Mouse (Mus musculus): ENCODE results near the gene Rab2b. TPM values are rescaled to one million over a fixed set of nuclear protein-coding genes. Genes with fewer than 3 reads are reported as not detected.
A peak's percentile ranks its signal among the peaks of the same experiment; 100 is the strongest.

Rab2b gene
- total RNA-seq, 2 experiments from 2014 or later = 4.1 to 7.2 TPM

- intact Hi-C loops (cut with DNase I) = no loop called here
- DNase-seq = no peak
Measured at GRCm38 (mm10) chr14:52284191-52284590, 4.8 kb upstream of the Rab2b start.

GRCm38 (mm10) chr14:52283629-52284028, 4.3 kb upstream of the Rab2b start:
- intact Hi-C loops (cut with DNase I) = no loop called here
- DNase-seq = no peak

- DNase-seq = no peak
- intact Hi-C loops (cut with DNase I) = loop anchor here (1.0 to 2.0 kb wide), 2 partner anchors 21 to 25 kb away; partner anchors contain the start of gene Mettl3
Measured at GRCm38 (mm10) chr14:52279747-52280120, 389 bp upstream of the Rab2b start.

- DNase-seq = no peak
- intact Hi-C loops (cut with DNase I) = no loop called here
Measured at GRCm38 (mm10) chr14:52277210-52277609, 2.1 kb downstream of the Rab2b start.

GRCm38 (mm10) chr14:52272781-52273180, 6.6 kb downstream of the Rab2b start:
- intact Hi-C loops (cut with DNase I) = no loop called here
- DNase-seq = no peak

GRCm38 (mm10) chr14:52257484-52258213, 21.7 kb downstream of the Rab2b start, which contains the start of gene Chd8:
Gene Chd8 (minus strand): TSS chr14:52257780.
- intact Hi-C loops (cut with DNase I) = loop anchor here (1.0 to 5.0 kb wide), 4 partner anchors 13 to 155 kb away; partner anchors contain the start of genes Hnrnpc, Mettl3, Rab2b and Tox4
- DNase-seq = peak; percentile 97

GRCm38 (mm10) chr14:52256311-52257175, 22.8 kb downstream of the Rab2b start:
- no peak for DNase-seq
- intact Hi-C loops (cut with DNase I) = loop anchor here (1.0 to 5.0 kb wide), 3 partner anchors 12 to 154 kb away; partner anchors contain the start of genes Hnrnpc and Mettl3

- no peak for DNase-seq
- intact Hi-C loops (cut with DNase I) = no loop called here
Measured at GRCm38 (mm10) chr14:52246129-52246528, 33.2 kb downstream of the Rab2b start.

GRCm38 (mm10) chr14:52244690-52245042, 34.7 kb downstream of the Rab2b start:
- no peak for DNase-seq
- intact Hi-C loops (cut with DNase I) = loop anchor here (1.0 kb wide), 1 partner anchor 13 kb away; the partner anchor contains the start of gene Chd8

- peak; percentile 99 to 100 for DNase-seq
- intact Hi-C loops (cut with DNase I) = loop anchor here (1.0 kb wide), 1 partner anchor 13 kb away; the partner anchor contains the start of gene Chd8
Measured at GRCm38 (mm10) chr14:52244041-52244689, 35.2 kb downstream of the Rab2b start.

- DNase-seq = no peak
- intact Hi-C loops (cut with DNase I) = no loop called here
Measured at GRCm38 (mm10) chr14:52236216-52236615, 43.1 kb downstream of the Rab2b start.

GRCm38 (mm10) chr14:52235165-52235564, 44.2 kb downstream of the Rab2b start:
- intact Hi-C loops (cut with DNase I) = no loop called here

GRCm38 (mm10) chr14:52232249-52232648, 47.1 kb downstream of the Rab2b start:
- intact Hi-C loops (cut with DNase I) = no loop called here
- no peak for DNase-seq

More at GRCm38 (mm10) chr14:52235165-52235564, 44.2 kb downstream of the Rab2b start:
- peak; percentile 24 to 26 for DNase-seq

GRCm38 (mm10) chr14:52225972-52226371, 53.4 kb downstream of the Rab2b start:
- intact Hi-C loops (cut with DNase I) = loop anchor here (5.0 kb wide), 1 partner anchor 54 kb away; no protein-coding TSS in a partner anchor
- no peak for DNase-seq

- intact Hi-C loops (cut with DNase I) = loop anchor here (1.0 kb wide), 1 partner anchor 16 kb away; no protein-coding TSS in a partner anchor
- DNase-seq = no peak
Measured at GRCm38 (mm10) chr14:52217261-52217660, 62.1 kb downstream of the Rab2b start.

Other genes with a start within 250 kb of the Rab2b start
- gene Olfr221, start 237.1 kb downstream of the Rab2b start, total RNA-seq (2021) = not detected
- 100 to 1,000 TPM; 125 to 133 TPM for gene Hnrnpc, start 175.5 kb downstream of the Rab2b start, total RNA-seq (2021)
- not detected for gene Rpgrip1, start 168.8 kb downstream of the Rab2b start, total RNA-seq (2021)
- 10 to 100 TPM; 21.7 to 25.5 TPM for gene Supt16, start 82.1 kb downstream of the Rab2b start, total RNA-seq (2021)
- gene Chd8, start 21.8 kb downstream of the Rab2b start, total RNA-seq (2021) = 10 to 100 TPM; 38.6 to 43.2 TPM
- 10 to 100 TPM; 35.7 to 38.8 TPM for gene Tox4, start 399 bp downstream of the Rab2b start, total RNA-seq (2021)
- gene Mettl3, start 25.6 kb upstream of the Rab2b start, total RNA-seq (2021) = 10 to 100 TPM; 16.5 to 18.1 TPM
- gene Sall2, start 49.2 kb upstream of the Rab2b start, total RNA-seq (2021) = 1 to 10 TPM; 2.0 to 2.4 TPM
- gene Olfr1513, start 76.9 kb upstream of the Rab2b start, total RNA-seq (2021) = not detected
- not detected for gene Olfr1512, start 99.6 kb upstream of the Rab2b start, total RNA-seq (2021)
- gene Olfr1511, start 117.8 kb upstream of the Rab2b start, total RNA-seq (2021) = not detected
- not detected for gene Olfr1510, start 134.8 kb upstream of the Rab2b start, total RNA-seq (2021)
- not detected for gene Olfr1509, start 163.4 kb upstream of the Rab2b start, total RNA-seq (2021)
- not detected for gene Olfr1508, start 187.9 kb upstream of the Rab2b start, total RNA-seq (2021)
- gene Olfr1507, start 216.2 kb upstream of the Rab2b start, total RNA-seq (2021) = not detected